Mouse (Mus musculus) testis, adult 2 months (tissue): Measurements from ENCODE around the gene Bag6.

Source experiments
- CTCF ChIP-seq: fragments of 200-500 bp; IDR thresholded peaks from 2 replicates; pipeline ENCODE4 v1.5.1; 2012; ENCODE audit warnings: low read depth, mild to moderate bottlenecking, inconsistent platforms, low read length, moderate library complexity; ENCODE audit not compliant: control insufficient read depth, insufficient read depth, insufficient replicate concordance
- POLR2A ChIP-seq: fragments of 200-500 bp; IDR thresholded peaks from 2 replicates; pipeline ENCODE4 v1.6.1; 2012; ENCODE audit warnings: low read depth, mild to moderate bottlenecking, inconsistent platforms, low read length, moderate library complexity; ENCODE audit not compliant: control insufficient read depth

GRCm38 (mm10) chr17:35191723-35192122 lies 56.7 kb downstream of the Bag6 start:
- no peak for TF ChIP-seq CTCF
- no peak for TF ChIP-seq POLR2A
